Mouse (Mus musculus) ES-E14 (cell line): ENCODE measurements at regions not wholly inside any gene's neighbourhood (a gene's known extent, or its start where the extent isn't known, plus 50 kb on each side); places are given as distances from the start of the nearest gene placed in this dataset.

ENCODE experiments used
- DNase-seq: peaks from one replicate; pipeline ENCODE4 v3.0.0-alpha.2; 2013; ENCODE audit warnings: low read depth, low spot score
- H3K27ac ChIP-seq: 2 replicates; pipeline ENCODE4 v1.5.1; 2012; ENCODE audit warnings: low read depth, mild to moderate bottlenecking, low read length, moderate library complexity, mixed read lengths; ENCODE audit not compliant: poor library complexity, insufficient read depth, severe bottlenecking
- H3K36me3 ChIP-seq: 2 replicates; pipeline ENCODE4 v1.6.1; 2012; ENCODE audit warnings: mild to moderate bottlenecking, low read length, moderate library complexity, mixed read lengths; ENCODE audit not compliant: control insufficient read depth, poor library complexity, insufficient read depth, severe bottlenecking
- H3K4me1 ChIP-seq, 2 experiments: fragments of 150-350 bp in 1 of 2; sonication (generic) in 1 of 2; 2 replicates each; pipeline ENCODE4 v1.6.1; 2012; ENCODE audit warnings: low read length in 2 of 2, mild to moderate bottlenecking in 1 of 2, mixed read lengths in 1 of 2; ENCODE audit not compliant: control insufficient read depth in 2 of 2, insufficient read depth in 2 of 2, poor library complexity in 1 of 2
- H3K4me3 ChIP-seq, 2 experiments: fragments of 150-350 bp in 1 of 2; sonication (generic) in 1 of 2; 2 replicates each; pipeline ENCODE4 v1.5.1; 2012; ENCODE audit warnings: low read length in 2 of 2, low read depth in 1 of 2, mild to moderate bottlenecking in 1 of 2, mixed read lengths in 1 of 2; ENCODE audit not compliant: insufficient read depth in 1 of 2, poor library complexity in 1 of 2, severe bottlenecking in 1 of 2
- H3K9ac ChIP-seq: 2 replicates; pipeline ENCODE4 v1.6.1; 2012; ENCODE audit warnings: low read depth, mild to moderate bottlenecking, low read length, mixed read lengths; ENCODE audit not compliant: poor library complexity, insufficient read depth, severe bottlenecking
- H3K9me3 ChIP-seq: fragments of 150-350 bp; sonication (generic); 2 replicates; pipeline ENCODE4 v1.6.1; 2012; ENCODE audit warnings: low read depth, mild to moderate bottlenecking, low read length; ENCODE audit not compliant: control insufficient read depth, insufficient read depth
- CHD2 ChIP-seq: IDR thresholded peaks from 2 replicates; pipeline ENCODE4 v1.6.1; 2014; ENCODE audit warnings: mild to moderate bottlenecking, low read depth, low read length, inconsistent platforms
- HCFC1 ChIP-seq: IDR thresholded peaks from 2 replicates; pipeline ENCODE4 v1.6.1; 2012; ENCODE audit warnings: low read length, inconsistent platforms, borderline replicate concordance; ENCODE audit not compliant: insufficient read depth
- MAFK ChIP-seq: IDR thresholded peaks from 2 replicates; pipeline ENCODE4 v1.6.1; 2014; ENCODE audit warnings: mild to moderate bottlenecking, low read depth, low read length, inconsistent platforms; ENCODE audit not compliant: insufficient read depth
- ZC3H11A ChIP-seq: IDR thresholded peaks from 2 replicates; pipeline ENCODE4 v1.6.1; 2012; ENCODE audit warnings: low read depth, mild to moderate bottlenecking, inconsistent platforms, low read length, borderline replicate concordance
- ZNF384 ChIP-seq: IDR thresholded peaks from 2 replicates; pipeline ENCODE4 v1.6.1; 2012; ENCODE audit warnings: low read depth, low read length, inconsistent platforms
- in situ Hi-C, 2 experiments: fragments of 600-800 bp; cut with MboI; formaldehyde crosslinking; loops; one replicate each; pipeline ENCODE4 v1.15.1; 2025; ENCODE audit warnings: low sequenced_read_pairs in 2 of 2, inconsistent platforms in 1 of 2; ENCODE audit not compliant: unreplicated experiment in 2 of 2

GRCm38 (mm10) chr1:33247076-33247475 lies 422.5 kb downstream of the Prim2 start:
- no peak overlapping the region for H3K4me3 ChIP-seq
- no peak overlapping the region for H3K27ac ChIP-seq
- in situ Hi-C loops = no loop called here
- H3K36me3 ChIP-seq = no peaks in the 10 kb centered on the region
- no peaks in the 10 kb centered on the region for H3K4me1 ChIP-seq
- TF ChIP-seq CHD2 (no peak), HCFC1 (no peak), MAFK (no peak), ZC3H11A (no peak), ZNF384 (no peak)
- DNase-seq = no peak
- H3K9ac ChIP-seq = no peak overlapping the region
- no peaks in the 10 kb centered on the region for H3K9me3 ChIP-seq

GRCm38 (mm10) chr1:33245186-33245585 lies 424.4 kb downstream of the Prim2 start:
- Histone ChIP-seq H3K4me1 (no peaks in the 10 kb centered on the region), H3K36me3 (no peaks in the 10 kb centered on the region), H3K27ac (no peak overlapping the region), H3K9me3 (no peaks in the 10 kb centered on the region), H3K4me3 (no peak overlapping the region), H3K9ac (no peak overlapping the region)
- TF ChIP-seq CHD2 = no peak
- TF ChIP-seq ZNF384 = no peak
- no peak for TF ChIP-seq HCFC1
- no peak for TF ChIP-seq ZC3H11A
- TF ChIP-seq MAFK = no peak
- in situ Hi-C loops = no loop called here
- no peak for DNase-seq

GRCm38 (mm10) chr1:33244691-33245090 lies 424.9 kb downstream of the Prim2 start:
- in situ Hi-C loops = no loop called here
- DNase-seq = no peak

GRCm38 (mm10) chr1:33222997-33223396 lies 446.6 kb downstream of the Prim2 start:
- DNase-seq = no peak
- Histone ChIP-seq H3K4me1 (no peaks in the 10 kb centered on the region), H3K4me3 (no peak overlapping the region), H3K9ac (no peak overlapping the region), H3K27ac (no peak overlapping the region), H3K36me3 (no peaks in the 10 kb centered on the region), H3K9me3 (no peaks in the 10 kb centered on the region)
- in situ Hi-C loops = no loop called here
- TF ChIP-seq MAFK (no peak), ZNF384 (no peak), CHD2 (no peak), HCFC1 (no peak), ZC3H11A (no peak)

More at GRCm38 (mm10) chr1:33244691-33245090, 424.9 kb downstream of the Prim2 start:
- H3K27ac ChIP-seq = no peak overlapping the region
- no peak overlapping the region for H3K4me3 ChIP-seq
- H3K36me3 ChIP-seq = no peaks in the 10 kb centered on the region
- H3K9ac ChIP-seq = no peak overlapping the region
- H3K4me1 ChIP-seq = no peaks in the 10 kb centered on the region
- no peaks in the 10 kb centered on the region for H3K9me3 ChIP-seq
- TF ChIP-seq ZC3H11A (no peak), MAFK (no peak), ZNF384 (no peak), HCFC1 (no peak), CHD2 (no peak)

GRCm38 (mm10) chr1:33214815-33215214 lies 454.8 kb downstream of the Prim2 start:
- TF ChIP-seq MAFK (no peak), CHD2 (no peak), HCFC1 (no peak), ZC3H11A (no peak), ZNF384 (no peak)
- DNase-seq = no peak
- in situ Hi-C loops = no loop called here

More at GRCm38 (mm10) chr1:33214815-33215214, 454.8 kb downstream of the Prim2 start:
- no peaks in the 10 kb centered on the region for H3K9me3 ChIP-seq
- no peaks in the 10 kb centered on the region for H3K4me1 ChIP-seq
- H3K27ac ChIP-seq = no peak overlapping the region
- no peak overlapping the region for H3K4me3 ChIP-seq
- no peaks in the 10 kb centered on the region for H3K36me3 ChIP-seq
- no peak overlapping the region for H3K9ac ChIP-seq
